Mouse (Mus musculus) thymus, adult 2 months (tissue): ENCODE data around the gene Lipa. TPM values are rescaled to one million over a fixed set of nuclear protein-coding genes. Genes with fewer than 3 reads are reported as not detected.

Experiments
- DNase-seq: peaks from one replicate; pipeline ENCODE4 v3.0.0; 2021
- H3K27ac ChIP-seq: fragments of 200-500 bp; 2 replicates; pipeline ENCODE4 v1.5.1; 2012; ENCODE audit warnings: low read length, control low read depth; ENCODE audit not compliant: control insufficient read depth, insufficient read depth
- H3K27me3 ChIP-seq: fragments of 200-500 bp; 2 replicates; pipeline ENCODE4 v1.6.1; 2012; ENCODE audit warnings: mild to moderate bottlenecking, low read length, moderate library complexity, mixed read lengths; ENCODE audit not compliant: control insufficient read depth, insufficient read depth
- H3K36me3 ChIP-seq: fragments of 200-500 bp; 2 replicates; pipeline ENCODE4 v1.6.1; 2012; ENCODE audit warnings: mild to moderate bottlenecking, low read length, moderate library complexity; ENCODE audit not compliant: control insufficient read depth, insufficient read depth
- H3K4me1 ChIP-seq: fragments of 200-500 bp; replicated peaks from 2 replicates; pipeline ENCODE4 v1.6.1; 2012; ENCODE audit warnings: low read length; ENCODE audit not compliant: control insufficient read depth, insufficient read depth
- H3K4me3 ChIP-seq: fragments of 200-500 bp; 2 replicates; pipeline ENCODE4 v1.5.1; 2012; ENCODE audit warnings: mild to moderate bottlenecking, low read length, control low read depth, moderate library complexity; ENCODE audit not compliant: control insufficient read depth, insufficient read depth
- CTCF ChIP-seq: fragments of 200-500 bp; IDR thresholded peaks from 2 replicates; pipeline ENCODE4 v1.5.1; 2012; ENCODE audit warnings: mild to moderate bottlenecking, control low read depth, low read length, moderate library complexity, borderline replicate concordance; ENCODE audit not compliant: control insufficient read depth, poor library complexity, insufficient read depth; ENCODE audit errors: extremely low read depth
- POLR2A ChIP-seq: fragments of 200-500 bp; IDR thresholded peaks from 2 replicates; pipeline ENCODE4 v1.6.1; 2012; ENCODE audit warnings: mild to moderate bottlenecking, low read length, control low read depth, moderate library complexity; ENCODE audit not compliant: control insufficient read depth, poor library complexity, insufficient read depth; ENCODE audit errors: extremely low read depth
- WGBS: fragments of 180-500 bp; shearing (Covaris S2); methylation state at CpG from one replicate; pipeline ENCODE4 v1.1.7; 2018; 5-methylcytosine and 5-hydroxymethylcytosine counted together
- polyA plus RNA-seq: library from polyadenylated mRNA; depleted of rRNA; stranded (reverse); fragments of >200 nt; gene quantifications from 2 replicates; pipeline ENCODE4 v1.2.3, GENCODE M21; 2012

Lipa gene
- polyA plus RNA-seq, 1 experiment = 136 TPM

- H3K27me3 ChIP-seq = no peaks in the 10 kb centered on the region
- peaks cover 23% of the 10 kb centered on the region for H3K36me3 ChIP-seq
- DNase-seq = peak; percentile 59
- H3K27ac ChIP-seq = peak overlapping the region; percentile 64
- TF ChIP-seq POLR2A = no peak
- TF ChIP-seq CTCF = no peak
- WGBS = 2% methylated on average over 11 of the region's 11 CpGs
- H3K4me1 ChIP-seq = peaks cover 12% of the 10 kb centered on the region
- H3K4me3 ChIP-seq = peak overlapping the region; percentile 74
Observed at GRCm38 (mm10) chr19:34526321-34526923, 852 bp downstream of the Lipa start.

- Histone ChIP-seq H3K4me1 (peaks cover 15% of the 10 kb centered on the region), H3K27me3 (no peaks in the 10 kb centered on the region), H3K36me3 (peaks cover 41% of the 10 kb centered on the region), H3K27ac (peak overlapping the region; percentile 34; the same call in 1 of the 2 replicates), H3K4me3 (peak overlapping the region; percentile 6; the same call in 1 of the 2 replicates)
- DNase-seq = no peak
- TF ChIP-seq POLR2A (no peak), CTCF (no peak)
- 90% methylated on average over 9 of the region's 9 CpGs for WGBS
Observed at GRCm38 (mm10) chr19:34524646-34525045, 2.6 kb downstream of the Lipa start.

GRCm38 (mm10) chr19:34523106-34523725 is 4.1 kb downstream of the Lipa start:
- Histone ChIP-seq H3K27ac (no peak overlapping the region), H3K4me1 (peaks cover 20% of the 10 kb centered on the region), H3K36me3 (peaks cover 54% of the 10 kb centered on the region), H3K4me3 (no peak overlapping the region), H3K27me3 (no peaks in the 10 kb centered on the region)
- 98% methylated on average over 12 of the region's 12 CpGs for WGBS
- no peak for TF ChIP-seq CTCF
- TF ChIP-seq POLR2A = no peak
- DNase-seq = no peak

- Histone ChIP-seq H3K27ac (no peak overlapping the region; the same call in 1 of the 2 replicates), H3K4me1 (peaks cover 20% of the 10 kb centered on the region)
- whole genome bisulfite sequencing = 76% methylated on average over 1 of the region's 1 CpGs
Observed at GRCm38 (mm10) chr19:34521978-34522377, 5.3 kb downstream of the Lipa start.

GRCm38 (mm10) chr19:34521361-34521760 is 5.9 kb downstream of the Lipa start:
- Histone ChIP-seq H3K36me3 (peaks cover 69% of the 10 kb centered on the region), H3K27ac (peak overlapping the region; percentile 33; the same call in 1 of the 2 replicates), H3K27me3 (no peaks in the 10 kb centered on the region), H3K4me1 (peaks cover 20% of the 10 kb centered on the region), H3K4me3 (no peak overlapping the region)
- TF ChIP-seq POLR2A (no peak), CTCF (no peak)
- WGBS = 68% methylated on average over 2 of the region's 2 CpGs
- no peak for DNase-seq

More at GRCm38 (mm10) chr19:34521978-34522377, 5.3 kb downstream of the Lipa start:
- Histone ChIP-seq H3K36me3 (peaks cover 64% of the 10 kb centered on the region), H3K27me3 (no peaks in the 10 kb centered on the region), H3K4me3 (no peak overlapping the region)
- TF ChIP-seq CTCF (no peak), POLR2A (no peak)
- no peak for DNase-seq

GRCm38 (mm10) chr19:34520051-34520450 is 7.2 kb downstream of the Lipa start:
- no peak for TF ChIP-seq CTCF
- TF ChIP-seq POLR2A = no peak
- Histone ChIP-seq H3K27ac (no peak overlapping the region), H3K36me3 (peaks cover 72% of the 10 kb centered on the region), H3K4me1 (peaks cover 30% of the 10 kb centered on the region), H3K4me3 (no peak overlapping the region), H3K27me3 (no peaks in the 10 kb centered on the region)
- 90% methylated on average over 4 of the region's 4 CpGs for WGBS
- no peak for DNase-seq
